Mouse (Mus musculus): ENCODE measurements around the gene 4933415A04Rik. TPM values are rescaled to one million over a fixed set of nuclear protein-coding genes. Genes with fewer than 3 reads are reported as not detected.

4933415A04Rik gene
- polyA plus RNA-seq, 2 experiments = 0.11 to 0.17 TPM

DNA sequence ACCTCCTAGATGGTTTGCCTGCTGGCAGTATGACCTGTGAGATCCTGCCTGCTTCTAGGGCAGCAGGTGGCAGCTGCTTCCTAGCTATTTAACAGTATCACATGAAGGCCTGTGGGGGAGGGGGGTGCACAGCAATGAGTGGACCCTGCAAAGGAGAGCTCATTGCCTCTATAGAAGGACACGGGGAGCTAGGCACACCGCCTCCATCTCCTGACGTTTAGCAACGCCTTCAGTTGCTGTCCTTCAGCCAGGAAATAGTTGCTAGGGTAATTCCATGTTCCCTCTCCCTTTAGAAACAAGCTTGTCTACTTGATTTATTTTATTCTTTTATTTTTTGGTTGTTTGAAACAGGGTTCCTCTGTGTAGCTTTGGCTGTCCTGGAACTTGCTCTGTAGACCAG, 49.9 kb downstream of the 4933415A04Rik start:
- Histone ChIP-seq H3K27me3 (ENCODE audit: control insufficient read depth, insufficient read depth, low read length) (no peaks in the 10 kb centered on the region), H3K27ac (no peak overlapping the region), H3K4me1 (replicated peaks; ENCODE audit: control insufficient read depth in 2 of 2, insufficient read depth in 2 of 2, low read length in 1 of 2) (peaks cover 0 to 15% of the 10 kb centered on the region in 2 experiments), H3K9ac (replicated peaks) (no peak overlapping the region), H3K4me3 (ENCODE audit: insufficient read depth in 1 of 2, low read depth in 2 of 2, low read length in 2 of 2) (no peak overlapping the region), H3K4me2 (ENCODE audit: low read depth) (no peak overlapping the region), H3K36me3 (replicated peaks; ENCODE audit: control insufficient read depth, insufficient read depth, low read depth) (no peaks in the 10 kb centered on the region), H3K9me3 (ENCODE audit: control insufficient read depth, low read length) (no peaks in the 10 kb centered on the region)
- TF ChIP-seq CTCF (IDR thresholded peaks at IDR 0.05; ENCODE audit: low read depth) (no peak), EP300 (IDR thresholded peaks at IDR 0.05; ENCODE audit: low read depth) (no peak)
- ATAC-seq (ENCODE audit: insufficient read depth) = no peak
- 60% methylated on average over 4 of the region's 4 CpGs for WGBS (ENCODE audit: insufficient replicate concordance)
- no peak for DNase-seq (ENCODE audit: low read depth in 3 of 3, low spot score in 3 of 3)

GRCm38 (mm10) chr11:43638486-43638885, 51.6 kb downstream of the 4933415A04Rik start:
- H3K4me1 ChIP-seq (replicated peaks; ENCODE audit: control insufficient read depth in 2 of 2, insufficient read depth in 2 of 2, low read length in 1 of 2) = peaks cover 0 to 3% of the 10 kb centered on the region in 2 experiments; a peak in 2 of 4 replicates
- no peaks in the 10 kb centered on the region for H3K9me3 ChIP-seq (ENCODE audit: control insufficient read depth, low read length)
- DNase-seq (ENCODE audit: low read depth in 3 of 3, low spot score in 3 of 3) (no peak), ATAC-seq (ENCODE audit: insufficient read depth) (no peak)
- no peaks in the 10 kb centered on the region for H3K27me3 ChIP-seq (ENCODE audit: control insufficient read depth, insufficient read depth, low read length)
- H3K4me3 ChIP-seq (ENCODE audit: insufficient read depth in 1 of 2, low read depth in 2 of 2, low read length in 2 of 2) = no peak overlapping the region
- 71% methylated on average over 3 of the region's 3 CpGs for WGBS (ENCODE audit: insufficient replicate concordance)
- no peak overlapping the region for H3K27ac ChIP-seq
- TF ChIP-seq CTCF (IDR thresholded peaks at IDR 0.05; ENCODE audit: low read depth) = no peak
- TF ChIP-seq EP300 (IDR thresholded peaks at IDR 0.05; ENCODE audit: low read depth) = no peak
- no peaks in the 10 kb centered on the region for H3K36me3 ChIP-seq (replicated peaks; ENCODE audit: control insufficient read depth, insufficient read depth, low read depth)
- H3K4me2 ChIP-seq (ENCODE audit: low read depth) = no peak overlapping the region
- H3K9ac ChIP-seq (replicated peaks) = no peak overlapping the region

Other genes with a start within 250 kb of the 4933415A04Rik start
- gene Pttg1, start 160.8 kb upstream of the 4933415A04Rik start, polyA plus RNA-seq (2012; rRNA removed) = 24.9 and 35.0 TPM in 2 replicates
- gene Pttg1, start 160.8 kb upstream of the 4933415A04Rik start, polyA plus RNA-seq (2014; fragmentation: Nextera tagmentation; extraction: Ambion mirVana) = 51.0 and 58.2 TPM in 2 replicates
- gene Slu7, start 153.3 kb upstream of the 4933415A04Rik start, polyA plus RNA-seq (2012; rRNA removed) = 2.1 and 4.9 TPM in 2 replicates
- gene Slu7, start 153.3 kb upstream of the 4933415A04Rik start, polyA plus RNA-seq (2014; fragmentation: Nextera tagmentation; extraction: Ambion mirVana) = 20.8 and 24.1 TPM in 2 replicates
- 0.18 and 0.41 TPM in 2 replicates for gene C1qtnf2, start 112.8 kb upstream of the 4933415A04Rik start, polyA plus RNA-seq (2012; rRNA removed)
- gene C1qtnf2, start 112.8 kb upstream of the 4933415A04Rik start, polyA plus RNA-seq (2014; fragmentation: Nextera tagmentation; extraction: Ambion mirVana) = 0.20 and 0.32 TPM in 2 replicates
- 0.79 and 0.91 TPM in 2 replicates for gene Ccnjl, start 58.3 kb upstream of the 4933415A04Rik start, polyA plus RNA-seq (2012; rRNA removed)
- gene Ccnjl, start 58.3 kb upstream of the 4933415A04Rik start, polyA plus RNA-seq (2014; fragmentation: Nextera tagmentation; extraction: Ambion mirVana) = 1.2 and 1.5 TPM in 2 replicates
- not detected in 2 replicates for gene Fabp6, start 14.5 kb downstream of the 4933415A04Rik start, polyA plus RNA-seq (2012; rRNA removed)
- not detected in 2 replicates for gene Fabp6, start 14.5 kb downstream of the 4933415A04Rik start, polyA plus RNA-seq (2014; fragmentation: Nextera tagmentation; extraction: Ambion mirVana)
- 12.3 and 15.7 TPM in 2 replicates for gene Pwwp2a, start 95.0 kb downstream of the 4933415A04Rik start, polyA plus RNA-seq (2012; rRNA removed)
- gene Pwwp2a, start 95.0 kb downstream of the 4933415A04Rik start, polyA plus RNA-seq (2014; fragmentation: Nextera tagmentation; extraction: Ambion mirVana) = 10.3 and 11.6 TPM in 2 replicates
- gene Ttc1, start 161.0 kb downstream of the 4933415A04Rik start, polyA plus RNA-seq (2012; rRNA removed) = 9.4 and 17.9 TPM in 2 replicates
- gene Ttc1, start 161.0 kb downstream of the 4933415A04Rik start, polyA plus RNA-seq (2014; fragmentation: Nextera tagmentation; extraction: Ambion mirVana) = 34.1 and 36.9 TPM in 2 replicates

Data from liver, embryonic 14.5 days (tissue).